Mouse (Mus musculus) ZHBTc4 (cell line): Measurements from ENCODE around the gene Ccdc148.
A peak's percentile ranks its signal among the peaks of the same experiment; 100 is the strongest.

Experiments
- DNase-seq: peaks from one replicate; pipeline ENCODE4 v3.0.0-alpha.2; 2011; ENCODE audit warnings: low read depth, low spot score

Ccdc148 gene

GRCm38 (mm10) chr2:59179487-59179886, 19.0 kb upstream of the Ccdc148 start:
- peak; percentile 68 for DNase-seq

- DNase-seq, result no peak
These were observed 18.5 kb upstream of the Ccdc148 start for GRCm38 (mm10) chr2:59178960-59179359.

GRCm38 (mm10) chr2:59178191-59178590, 17.7 kb upstream of the Ccdc148 start:
- DNase-seq, result no peak

DNA sequence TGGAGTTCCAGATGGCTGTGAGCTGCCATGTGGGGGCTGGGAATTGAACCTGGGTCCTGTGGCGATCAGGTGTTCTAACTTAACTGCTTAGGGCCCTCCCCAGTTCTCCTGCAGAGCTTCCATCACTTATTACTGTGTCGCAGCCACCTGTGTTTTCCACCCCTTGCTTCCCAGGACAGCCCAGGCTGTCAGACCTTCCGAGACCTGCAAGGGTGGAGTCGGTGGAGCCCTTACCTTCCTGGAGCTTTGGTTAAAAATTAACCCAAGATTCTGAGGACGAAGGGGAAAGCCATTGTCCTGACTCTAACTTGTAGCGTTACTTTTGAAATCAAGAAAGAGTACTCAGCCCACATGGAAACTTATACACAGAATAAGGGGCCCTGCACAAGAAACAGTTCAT, 15.4 kb upstream of the Ccdc148 start:
- DNase-seq, result no peak

DNA sequence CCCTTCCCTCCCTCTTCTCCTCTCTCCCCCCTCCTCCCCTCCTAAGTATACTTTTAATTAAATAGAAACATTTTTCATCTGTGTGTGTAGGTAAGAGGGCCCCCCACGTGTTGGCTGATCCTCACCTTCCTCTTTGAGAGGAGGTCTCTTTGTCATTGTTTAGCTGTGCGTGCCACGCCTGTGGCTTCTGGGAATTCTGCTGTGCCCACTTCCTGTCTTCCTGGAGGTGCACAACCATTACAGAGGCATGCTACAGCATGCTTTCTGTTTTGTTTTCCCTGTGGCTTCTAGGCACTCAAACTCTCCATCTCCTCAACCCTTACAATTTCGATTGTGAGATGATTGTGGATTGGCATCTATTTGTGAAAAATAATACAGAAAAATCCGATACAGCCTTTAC, 11.1 kb upstream of the Ccdc148 start:
- peak; percentile 57 for DNase-seq

DNA sequence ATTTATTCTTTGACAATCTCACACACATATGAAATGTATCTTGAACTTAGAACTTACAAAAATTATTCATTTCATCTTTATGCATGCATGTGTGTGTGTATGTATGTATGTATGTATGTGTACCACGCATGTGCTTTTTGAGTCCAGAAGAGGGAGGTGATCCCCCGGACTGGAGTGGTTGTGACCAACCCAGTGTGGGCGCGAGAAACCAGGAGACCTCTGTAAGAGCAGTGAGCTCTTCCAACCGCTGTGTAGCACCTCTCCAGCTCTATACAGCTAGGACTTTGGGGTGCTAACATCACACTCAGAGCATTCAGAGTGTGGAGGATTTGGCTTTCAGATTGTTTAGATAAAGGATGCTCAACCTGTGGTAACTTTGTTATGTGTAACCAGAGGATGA, 10.1 kb upstream of the Ccdc148 start:
- DNase-seq, result no peak

- DNase-seq, result no peak
These were observed 9.7 kb upstream of the Ccdc148 start for GRCm38 (mm10) chr2:59170208-59170589.

DNA sequence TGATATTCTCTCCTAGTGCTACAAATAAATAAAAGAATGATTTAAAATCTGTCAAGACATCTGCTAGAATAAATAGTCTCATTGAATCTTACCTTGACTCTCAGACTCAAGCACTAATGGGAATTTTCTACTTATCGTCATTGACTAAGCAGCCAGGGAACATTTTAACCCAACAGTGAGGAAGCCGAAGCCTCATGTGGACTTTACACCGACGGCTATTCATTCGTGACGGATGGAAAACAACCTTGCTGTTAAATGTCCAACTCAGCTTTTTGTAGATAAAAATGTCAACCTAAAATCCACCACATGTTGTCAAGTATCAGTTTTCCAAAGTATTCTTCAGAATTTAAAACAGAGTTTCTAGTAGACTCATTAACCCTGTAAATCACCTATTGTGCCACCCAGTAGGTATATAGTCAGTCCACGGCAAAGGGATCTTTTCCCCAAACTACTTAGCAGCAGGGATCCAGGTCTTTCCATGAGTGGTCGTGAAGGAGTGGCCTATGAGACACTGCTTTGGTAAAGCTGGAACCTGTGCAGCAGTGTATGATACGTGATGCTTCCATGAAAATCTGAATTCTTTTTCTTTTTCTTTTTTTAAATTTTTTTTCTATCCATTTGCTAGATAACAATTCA, 9.2 kb upstream of the Ccdc148 start:
- no peak for DNase-seq

DNA sequence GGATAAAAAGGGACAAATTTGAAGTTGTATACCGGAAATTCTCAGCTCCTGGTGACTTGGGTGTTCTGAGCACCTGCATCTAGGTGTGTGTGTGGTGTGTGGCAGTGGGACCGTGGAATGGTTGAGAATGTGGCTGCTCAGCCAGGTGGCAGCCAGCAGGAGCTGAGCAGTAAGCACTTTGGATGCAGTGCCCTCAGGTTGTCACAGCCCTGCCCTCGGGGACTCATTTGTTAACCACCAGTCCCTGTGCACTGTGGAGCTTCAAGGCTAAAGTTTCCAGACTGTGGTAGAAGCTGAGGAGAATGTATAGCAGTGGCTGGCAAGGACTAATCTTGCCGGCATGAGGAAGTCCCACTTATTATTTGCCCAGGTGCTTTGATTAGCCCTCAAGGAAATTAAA, 7.3 kb upstream of the Ccdc148 start:
- no peak for DNase-seq

DNA sequence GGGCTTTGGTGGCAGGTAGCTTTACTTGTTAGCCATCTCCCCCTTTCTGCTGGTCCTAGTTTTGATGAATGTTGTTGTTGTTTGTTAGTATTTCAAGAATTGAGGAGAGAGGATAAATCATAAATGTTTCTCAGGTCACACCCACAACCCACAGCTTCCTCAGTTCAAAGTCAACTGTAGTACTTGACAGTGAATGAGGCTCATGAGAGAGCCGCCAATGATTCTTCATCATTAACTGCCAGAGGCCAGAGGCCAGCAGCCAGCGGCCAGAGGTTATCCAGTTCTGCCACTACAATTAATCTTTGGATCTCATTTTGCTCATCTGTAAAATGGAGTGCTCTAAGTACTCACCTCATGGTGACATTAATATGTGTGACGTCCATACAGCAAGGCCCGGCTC, 6.5 kb upstream of the Ccdc148 start:
- no peak for DNase-seq

- no peak for DNase-seq
These were observed 1.8 kb upstream of the Ccdc148 start for GRCm38 (mm10) chr2:59162285-59162600.

DNA sequence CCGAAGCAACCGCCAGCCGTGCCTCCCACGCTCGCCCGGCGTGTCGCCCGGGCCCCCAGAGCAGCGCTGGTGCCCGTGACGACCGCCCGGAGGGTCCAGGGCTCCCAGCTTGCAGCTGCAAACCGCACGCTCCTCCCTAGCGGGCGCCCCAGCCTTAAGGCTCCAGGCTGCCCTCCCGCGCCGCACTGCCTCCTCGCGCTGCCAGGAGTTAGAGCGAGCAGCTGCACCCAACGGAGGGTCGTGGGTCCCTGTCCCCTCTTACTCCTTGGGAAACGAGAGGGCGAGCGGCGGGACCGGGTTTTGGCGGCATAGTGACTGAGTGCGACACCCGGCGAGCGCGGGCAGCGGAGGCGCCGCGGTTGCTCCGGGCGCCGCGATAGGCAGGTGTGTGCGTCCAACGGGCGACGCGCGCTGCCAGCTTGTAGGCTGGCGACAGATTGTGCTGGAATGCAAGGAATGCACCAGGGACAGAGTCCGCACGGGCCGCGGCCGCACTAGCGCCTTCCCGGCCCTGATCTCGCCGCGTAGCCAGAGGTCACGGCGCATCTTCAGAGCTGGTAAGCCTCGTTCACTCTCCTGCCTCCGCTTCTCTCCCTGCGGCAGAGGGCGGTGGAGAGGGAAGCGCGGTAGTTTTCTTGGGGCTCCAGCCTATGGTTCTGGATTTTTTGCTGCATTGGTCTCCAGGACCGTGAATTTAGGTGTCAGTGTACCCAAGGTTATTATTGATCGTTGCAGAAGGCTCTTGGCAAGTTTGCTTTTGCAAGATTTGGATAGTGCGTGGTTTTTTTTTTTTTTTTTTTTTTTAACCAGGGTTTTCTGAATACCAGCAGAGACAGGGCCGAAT, 1.2 kb upstream of the Ccdc148 start:
- DNase-seq, result peak; percentile 94

DNA sequence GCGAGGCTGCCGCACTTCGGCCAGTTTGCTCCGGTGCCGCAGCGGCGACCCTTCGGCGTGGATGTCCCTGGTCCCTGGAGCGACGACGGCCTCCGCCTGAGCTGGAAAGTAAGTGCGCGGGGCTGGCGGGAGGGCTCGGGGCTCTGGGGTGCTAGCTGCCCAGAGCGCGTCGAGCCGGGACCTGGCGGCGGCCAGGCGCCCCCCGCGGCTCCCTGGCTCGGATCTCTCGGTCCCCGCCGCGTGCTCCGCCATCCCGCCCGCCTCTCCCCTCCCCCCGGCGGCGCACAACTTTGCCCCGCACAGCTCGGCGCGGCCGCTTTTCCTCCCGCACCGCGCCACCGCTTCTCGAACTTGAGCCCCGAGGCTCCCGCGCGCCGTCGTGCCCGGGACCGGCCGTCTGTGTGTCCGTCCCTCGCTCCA, 548 bp upstream of the Ccdc148 start:
- no peak for DNase-seq

- no peak for DNase-seq
These were observed 400 bp downstream of the Ccdc148 start for GRCm38 (mm10) chr2:59159961-59160604.

GRCm38 (mm10) chr2:59158117-59158516, 2.4 kb downstream of the Ccdc148 start:
- DNase-seq, result no peak

DNA sequence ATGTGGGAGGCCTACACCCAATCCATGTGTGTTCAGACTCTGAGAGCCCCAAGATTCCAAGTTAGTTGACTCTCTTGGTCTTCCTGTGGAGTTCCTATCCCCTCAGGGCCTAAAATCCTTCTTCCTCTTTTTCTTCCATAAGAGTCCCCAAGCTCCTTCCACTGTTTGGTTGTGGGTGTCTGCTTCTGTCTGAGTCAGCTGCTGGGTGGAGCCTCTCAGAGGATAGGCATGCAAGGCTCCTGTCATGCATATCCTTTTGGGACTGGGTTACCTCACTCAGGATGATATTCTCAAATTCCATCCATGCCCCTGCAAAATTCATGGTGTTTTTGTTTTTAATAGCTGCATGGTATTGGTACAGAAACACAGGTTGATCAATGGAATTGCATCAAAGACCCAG, 5.1 kb downstream of the Ccdc148 start:
- DNase-seq, result no peak

- DNase-seq, result no peak
These were observed 29.4 kb downstream of the Ccdc148 start for GRCm38 (mm10) chr2:59131044-59131443.

DNA sequence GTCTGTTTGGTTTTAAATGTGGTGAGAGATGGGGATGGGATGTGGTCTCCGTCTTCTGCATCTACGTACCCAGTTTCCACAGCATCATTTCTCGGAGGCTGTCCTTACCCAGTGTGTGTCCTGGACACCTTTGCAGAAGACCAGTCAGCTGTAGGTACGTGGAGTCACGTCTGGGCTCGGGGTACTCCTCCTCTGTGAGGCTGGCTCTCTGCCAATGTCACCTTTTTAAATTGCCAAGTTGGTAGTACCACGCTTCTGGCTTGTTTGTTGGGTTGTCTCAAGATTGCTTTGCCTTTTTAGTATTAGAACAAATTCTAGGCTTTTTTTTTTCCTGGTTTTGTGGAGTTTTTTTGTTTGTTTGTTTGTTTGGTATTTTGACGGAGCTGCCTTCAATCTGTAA, 30.7 kb downstream of the Ccdc148 start:
- DNase-seq, result no peak

GRCm38 (mm10) chr2:59129023-59129422, 31.5 kb downstream of the Ccdc148 start:
- DNase-seq, result no peak

DNA sequence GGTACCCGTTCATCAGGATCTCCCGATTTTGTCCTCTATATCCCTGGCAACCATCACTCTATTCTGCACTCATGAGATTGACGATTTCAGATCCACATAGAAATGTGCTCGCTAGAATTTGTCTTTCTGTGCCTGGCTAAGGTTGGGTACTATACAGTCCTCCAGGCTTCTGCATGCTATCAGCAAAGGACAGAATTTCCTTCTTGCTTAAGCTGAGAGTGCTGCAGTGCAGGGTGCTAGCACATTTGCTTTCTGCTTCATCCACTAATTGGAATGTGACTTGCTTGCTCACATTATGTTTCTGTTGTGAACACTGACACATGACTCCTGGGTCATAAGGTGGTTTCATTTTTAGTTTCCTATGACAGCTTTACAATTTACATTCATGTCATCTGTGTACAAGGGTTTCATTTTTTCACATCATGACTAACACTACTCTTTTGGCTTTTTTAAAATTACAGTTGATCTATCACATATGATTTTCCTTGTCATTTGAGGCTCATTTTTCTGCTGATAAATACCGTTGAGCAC, 104.8 kb downstream of the Ccdc148 start:
- no peak for DNase-seq

- no peak for DNase-seq
These were observed 106.1 kb downstream of the Ccdc148 start for GRCm38 (mm10) chr2:59054339-59054738.

DNA sequence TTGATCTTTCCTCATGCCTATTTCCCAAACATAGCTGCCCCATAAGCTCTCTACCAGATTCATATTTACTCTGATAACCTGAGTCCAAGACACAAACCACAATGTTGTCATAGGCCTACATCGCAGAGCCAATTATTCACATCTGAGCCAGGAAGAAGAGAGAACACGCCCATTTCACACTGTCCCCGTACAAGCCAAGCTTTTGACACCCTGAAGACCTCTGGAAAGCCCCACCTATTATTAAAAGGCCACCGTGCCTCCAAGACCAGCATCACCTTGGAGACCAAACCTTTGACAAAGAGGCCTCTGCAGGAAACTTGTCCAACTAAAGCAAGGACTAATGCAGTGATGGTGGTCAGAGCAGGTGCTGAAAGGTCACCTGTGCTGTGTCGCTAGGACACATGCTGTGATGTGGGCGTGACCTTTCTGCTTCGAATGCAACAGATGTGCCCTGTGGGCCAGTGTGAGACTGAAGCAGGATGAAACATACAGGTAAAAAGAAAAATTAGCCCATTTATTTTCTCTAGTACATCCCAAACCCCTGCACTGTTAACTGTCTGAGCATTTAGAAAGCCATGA, 106.9 kb downstream of the Ccdc148 start:
- peak; percentile 49 for DNase-seq
